In the genomic region with DNA sequence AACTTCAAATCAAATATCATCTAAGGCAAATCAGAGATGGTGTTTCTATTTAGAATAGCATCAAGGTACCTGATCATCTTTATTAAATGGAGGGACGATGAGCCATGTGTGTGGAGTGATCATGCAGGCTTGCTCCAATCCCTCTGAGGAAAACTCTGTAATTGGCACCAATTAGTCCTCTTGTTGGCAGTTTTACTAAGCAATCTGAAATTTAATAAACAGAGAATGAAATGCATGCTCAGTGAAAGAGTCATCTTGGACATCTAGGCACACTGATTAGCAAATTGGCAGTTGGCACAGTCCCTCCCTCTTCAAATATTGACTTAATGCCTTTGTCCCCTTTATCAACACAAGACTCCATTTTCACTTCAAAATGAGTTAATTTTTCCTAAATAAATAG, we compare ENCODE assay signal across 24 mouse cellular contexts.
A peak's percentile ranks its signal among the peaks of the same experiment; 100 is the strongest.
DNase-seq lines count a peak whose midpoint lies in the region; ATAC-seq and TF ChIP-seq lines count a peak whose summit lies in the region.
"Had no signal": no experiment of that assay in that cellular context is flagged by ENCODE, and none has a peak within 500 bp of the region (broad histone marks: within the 10 kb centered on the region; RNA-seq: fewer than 3 reads in every experiment).

No protein-coding gene starts in this region.

- no peak overlapping the region for H3K9ac ChIP-seq in forebrain, embryonic 14.5 days (ENCODE audit: low read length)
- no peak overlapping the region for H3K9ac ChIP-seq in forebrain, embryonic 11.5 days (ENCODE audit: low read length)
- H3K9ac ChIP-seq: forebrain, embryonic 12.5 days; heart, embryonic 12.5 days; heart, embryonic 15.5 days had no signal

- peak; percentile 59 for DNase-seq in forebrain, embryonic 14.5 days (ENCODE audit: low spot score)
- DNase-seq in forebrain, embryonic 11.5 days (ENCODE audit: low spot score) = no peak
- DNase-seq in heart, adult 11 months = peak; percentile 14
- DNase-seq in heart, adult 18-20 months = no peak
- DNase-seq in layer of hippocampus, adult 2 months (ENCODE audit: low spot score in 2 of 2) = no peak
- no peak for DNase-seq in layer of hippocampus, adult 11-12 months (ENCODE audit: low spot score)
- peak; percentile 18 for DNase-seq in Muller cell, postnatal 12 days (ENCODE audit: inconsistent ontology term)
- no peak for DNase-seq in spleen, postnatal 4 days (ENCODE audit: low spot score in 2 of 2)
- DNase-seq: adrenal gland, postnatal 14 days; cerebellum, adult 18-20 months; cerebellum, adult 9-10 months; gastrocnemius, postnatal 10 days; gastrocnemius, postnatal 36 days; heart, postnatal 10 days; heart, postnatal 36 days; kidney, adult 18-20 months had no signal

- H3K4me3 ChIP-seq in forebrain, embryonic 14.5 days (ENCODE audit: low read depth, low read length) = no peak overlapping the region
- H3K4me3 ChIP-seq in forebrain, embryonic 11.5 days (ENCODE audit: low read depth, low read length) = no peak overlapping the region
- H3K4me3 ChIP-seq in layer of hippocampus, adult 2 months = no peak overlapping the region
- H3K4me3 ChIP-seq: forebrain, embryonic 12.5 days; heart, embryonic 12.5 days; heart, embryonic 15.5 days; hindbrain, embryonic 10.5 days had no signal

- no peak overlapping the region for H3K4me2 ChIP-seq in forebrain, embryonic 14.5 days (ENCODE audit: low read length)
- no peak overlapping the region for H3K4me2 ChIP-seq in forebrain, embryonic 11.5 days (ENCODE audit: low read depth, low read length, severe bottlenecking)
- H3K4me2 ChIP-seq: forebrain, embryonic 12.5 days; heart, embryonic 12.5 days; heart, embryonic 15.5 days had no signal

- H3K4me1 ChIP-seq in forebrain, embryonic 14.5 days (ENCODE audit: control insufficient read depth, insufficient read depth, low read length) = no peaks in the 10 kb centered on the region
- H3K4me1 ChIP-seq in forebrain, embryonic 11.5 days (replicated peaks; ENCODE audit: control insufficient read depth, insufficient read depth, low read length) = no peaks in the 10 kb centered on the region
- H3K4me1 ChIP-seq: forebrain, embryonic 12.5 days; heart, embryonic 12.5 days; heart, embryonic 15.5 days; hindbrain, embryonic 10.5 days had no signal

- H3K27ac ChIP-seq in forebrain, embryonic 14.5 days (ENCODE audit: low read depth, low read length) = no peak overlapping the region
- H3K27ac ChIP-seq in forebrain, embryonic 11.5 days (ENCODE audit: low read depth, low read length) = no peak overlapping the region
- H3K27ac ChIP-seq in layer of hippocampus, adult 2 months = peak overlapping the region; percentile 40
- H3K27ac ChIP-seq: forebrain, embryonic 12.5 days; heart, embryonic 15.5 days; hindbrain, embryonic 10.5 days had no signal

- no peaks in the 10 kb centered on the region for H3K9me3 ChIP-seq in forebrain, embryonic 14.5 days (replicated peaks; ENCODE audit: control insufficient read depth, low read length)
- H3K9me3 ChIP-seq in forebrain, embryonic 11.5 days (ENCODE audit: control insufficient read depth, low read length) = no peaks in the 10 kb centered on the region
- H3K9me3 ChIP-seq: forebrain, embryonic 12.5 days; heart, embryonic 12.5 days; heart, embryonic 15.5 days had no signal

- WGBS in forebrain, embryonic 14.5 days = 70% methylated on average over 1 of the region's 1 CpGs
- WGBS in forebrain, embryonic 11.5 days = 86% methylated on average over 1 of the region's 1 CpGs

- no peaks in the 10 kb centered on the region for H3K36me3 ChIP-seq in forebrain, embryonic 14.5 days (ENCODE audit: control insufficient read depth, insufficient read depth, low read length)
- H3K36me3 ChIP-seq in forebrain, embryonic 11.5 days (ENCODE audit: control insufficient read depth, insufficient read depth, low read length) = no peaks in the 10 kb centered on the region
- H3K36me3 ChIP-seq: forebrain, embryonic 12.5 days; heart, embryonic 12.5 days; heart, embryonic 15.5 days; hindbrain, embryonic 10.5 days had no signal

- no peaks in the 10 kb centered on the region for H3K27me3 ChIP-seq in forebrain, embryonic 14.5 days (replicated peaks; ENCODE audit: control insufficient read depth, insufficient read depth, low read length)
- no peaks in the 10 kb centered on the region for H3K27me3 ChIP-seq in forebrain, embryonic 11.5 days (ENCODE audit: control insufficient read depth, insufficient read depth, low read length)
- H3K27me3 ChIP-seq: forebrain, embryonic 12.5 days; heart, embryonic 12.5 days; heart, embryonic 15.5 days; Patski had no signal

- TF ChIP-seq CTCF in layer of hippocampus, adult 2 months (conservative IDR thresholded peaks at IDR 0.05) = no peak

- ATAC-seq in forebrain, embryonic 14.5 days = 0 out of 2 replicates have a peak, but pooled peaks have one; percentile 37
- no peak for ATAC-seq in forebrain, embryonic 11.5 days (replicated peaks; ENCODE audit: low FRiP score)
- ATAC-seq: hindbrain, embryonic 16.5 days; inflammation-experienced regulatory T-cells, adult 6 months; intestine, embryonic 16.5 days; Patski had no signal

Comparison
In these comparisons a context has a peak if more than half of its experiments do, and no peak if none do; other contexts are left out.
1. DNase-seq: peak in forebrain, embryonic 14.5 days (single experiment), heart, adult 11 months (single experiment) and Muller cell, postnatal 12 days (single experiment); none in forebrain, embryonic 11.5 days (single experiment), heart, adult 18-20 months (0 of 2), layer of hippocampus, adult 2 months (0 of 2), layer of hippocampus, adult 11-12 months (single experiment) and spleen, postnatal 4 days (0 of 2).